Mouse (Mus musculus): Measurements from ENCODE around the gene Tagap. TPM values are rescaled to one million over a fixed set of nuclear protein-coding genes. Genes with fewer than 3 reads are reported as not detected.

Gene Tagap
- 0.51 TPM for polyA plus RNA-seq (2012; fragmentation: generic; extraction: Trizol)
- long read RNA-seq, experiment 1 = 0 reads
- long read RNA-seq, experiment 2 = 0 reads

- Histone ChIP-seq H3ac (ENCODE audit: control insufficient read depth, insufficient read length, low read depth) (no peak within 1 kb of the TSS), H3K36me3 (ENCODE audit: control insufficient read depth, insufficient read depth) (no peaks in the 10 kb centered on the region), H3K27me3 (ENCODE audit: control insufficient read depth, insufficient read depth, insufficient read length) (no peaks in the 10 kb centered on the region), H3K79me2 (ENCODE audit: control insufficient read depth, insufficient read depth) (no peaks in the 10 kb centered on the region), H3K4me3 (ENCODE audit: insufficient read depth, poor library complexity, severe bottlenecking) (no peak within 1 kb of the TSS), H3K79me3 (ENCODE audit: low read depth) (no peaks in the 10 kb centered on the region)
- TF ChIP-seq USF1 (IDR thresholded peaks at IDR 0.05; ENCODE audit: low read depth) (no peak), MYOG (IDR thresholded peaks at IDR 0.05; ENCODE audit: control insufficient read depth, extremely low read depth, insufficient read length) (no peak)
Measured at GRCm38 (mm10) chr17:7925413-7926160, at the start of gene Tagap. TSS of gene Tagap (plus strand) at chr17:7926000.

GRCm38 (mm10) chr17:7876541-7876940 lies 49.3 kb upstream of the Tagap start:
- H3K36me3 ChIP-seq (ENCODE audit: control insufficient read depth, insufficient read depth) = no peaks in the 10 kb centered on the region
- TF ChIP-seq CTCF (IDR thresholded peaks at IDR 0.05; ENCODE audit: control insufficient read depth, insufficient read depth, insufficient read length) (no peak), FOSL1 (IDR thresholded peaks at IDR 0.05; ENCODE audit: insufficient read depth, low read length, poor library complexity, severe bottlenecking) (no peak), MYOG (IDR thresholded peaks at IDR 0.05; ENCODE audit: control insufficient read depth, extremely low read depth, insufficient read length) (no peak), USF1 (IDR thresholded peaks at IDR 0.05; ENCODE audit: low read depth) (no peak), MYOD1 (IDR thresholded peaks at IDR 0.05; ENCODE audit: control insufficient read depth, insufficient read length, low read depth) (no peak), MAX (IDR thresholded peaks at IDR 0.05) (no peak)
- no peaks in the 10 kb centered on the region for H3K79me3 ChIP-seq (ENCODE audit: low read depth)
- H3K79me2 ChIP-seq (ENCODE audit: control insufficient read depth, insufficient read depth) = no peaks in the 10 kb centered on the region
- H3K4me3 ChIP-seq (ENCODE audit: insufficient read depth, poor library complexity, severe bottlenecking) = no peak overlapping the region
- no peak overlapping the region for H3ac ChIP-seq (ENCODE audit: control insufficient read depth, insufficient read length, low read depth)
- H3K27me3 ChIP-seq (ENCODE audit: control insufficient read depth, insufficient read depth, insufficient read length) = no peaks in the 10 kb centered on the region

- TF ChIP-seq USF1 (IDR thresholded peaks at IDR 0.05; ENCODE audit: low read depth) = no peak
- TF ChIP-seq MAX (IDR thresholded peaks at IDR 0.05) = no peak
- TF ChIP-seq FOSL1 (IDR thresholded peaks at IDR 0.05; ENCODE audit: insufficient read depth, low read length, poor library complexity, severe bottlenecking) = no peak
- no peak for TF ChIP-seq CEBPB (IDR thresholded peaks at IDR 0.05; ENCODE audit: low read depth)
- TF ChIP-seq MYOD1 (IDR thresholded peaks at IDR 0.05; ENCODE audit: control insufficient read depth, insufficient read length, low read depth) = no peak
- TF ChIP-seq MYOG (IDR thresholded peaks at IDR 0.05; ENCODE audit: control insufficient read depth, extremely low read depth, insufficient read length) = no peak
- no peak for TF ChIP-seq CTCF (IDR thresholded peaks at IDR 0.05; ENCODE audit: control insufficient read depth, insufficient read depth, insufficient read length)
- Histone ChIP-seq H3K4me3 (ENCODE audit: insufficient read depth, poor library complexity, severe bottlenecking) (no peak overlapping the region), H3K27me3 (ENCODE audit: control insufficient read depth, insufficient read depth, insufficient read length) (no peaks in the 10 kb centered on the region), H3K79me2 (ENCODE audit: control insufficient read depth, insufficient read depth) (no peaks in the 10 kb centered on the region), H3ac (ENCODE audit: control insufficient read depth, insufficient read length, low read depth) (no peak overlapping the region), H3K36me3 (ENCODE audit: control insufficient read depth, insufficient read depth) (no peaks in the 10 kb centered on the region), H3K79me3 (ENCODE audit: low read depth) (no peaks in the 10 kb centered on the region)
Measured at GRCm38 (mm10) chr17:7877191-7877764, 48.5 kb upstream of the Tagap start.

- H3K4me3 ChIP-seq (ENCODE audit: insufficient read depth, poor library complexity, severe bottlenecking) = no peak overlapping the region
- H3ac ChIP-seq (ENCODE audit: control insufficient read depth, insufficient read length, low read depth) = no peak overlapping the region
- TF ChIP-seq MAX (IDR thresholded peaks at IDR 0.05) (no peak), FOSL1 (IDR thresholded peaks at IDR 0.05; ENCODE audit: insufficient read depth, low read length, poor library complexity, severe bottlenecking) (no peak), CEBPB (IDR thresholded peaks at IDR 0.05; ENCODE audit: low read depth) (no peak), MYOG (IDR thresholded peaks at IDR 0.05; ENCODE audit: control insufficient read depth, extremely low read depth, insufficient read length) (no peak)
- no peaks in the 10 kb centered on the region for H3K36me3 ChIP-seq (ENCODE audit: control insufficient read depth, insufficient read depth)
- H3K79me3 ChIP-seq (ENCODE audit: low read depth) = no peaks in the 10 kb centered on the region
- no peaks in the 10 kb centered on the region for H3K27me3 ChIP-seq (ENCODE audit: control insufficient read depth, insufficient read depth, insufficient read length)
- H3K79me2 ChIP-seq (ENCODE audit: control insufficient read depth, insufficient read depth) = no peaks in the 10 kb centered on the region
Measured at GRCm38 (mm10) chr17:7877878-7878277, 47.9 kb upstream of the Tagap start.

GRCm38 (mm10) chr17:7879529-7879928 lies 46.3 kb upstream of the Tagap start:
- Histone ChIP-seq H3K36me3 (ENCODE audit: control insufficient read depth, insufficient read depth) (no peaks in the 10 kb centered on the region), H3K79me2 (ENCODE audit: control insufficient read depth, insufficient read depth) (no peaks in the 10 kb centered on the region), H3K4me3 (ENCODE audit: insufficient read depth, poor library complexity, severe bottlenecking) (no peak overlapping the region), H3K27me3 (ENCODE audit: control insufficient read depth, insufficient read depth, insufficient read length) (no peaks in the 10 kb centered on the region), H3K79me3 (ENCODE audit: low read depth) (no peaks in the 10 kb centered on the region), H3ac (ENCODE audit: control insufficient read depth, insufficient read length, low read depth) (no peak overlapping the region)
- TF ChIP-seq MYOG (IDR thresholded peaks at IDR 0.05; ENCODE audit: control insufficient read depth, extremely low read depth, insufficient read length) (no peak), MAX (IDR thresholded peaks at IDR 0.05) (no peak), CEBPB (IDR thresholded peaks at IDR 0.05; ENCODE audit: low read depth) (no peak), MYOD1 (IDR thresholded peaks at IDR 0.05; ENCODE audit: control insufficient read depth, insufficient read length, low read depth) (no peak), USF1 (IDR thresholded peaks at IDR 0.05; ENCODE audit: low read depth) (no peak), FOSL1 (IDR thresholded peaks at IDR 0.05; ENCODE audit: insufficient read depth, low read length, poor library complexity, severe bottlenecking) (no peak), CTCF (IDR thresholded peaks at IDR 0.05; ENCODE audit: control insufficient read depth, insufficient read depth, insufficient read length) (no peak)

GRCm38 (mm10) chr17:7883126-7883525 lies 42.7 kb upstream of the Tagap start:
- Histone ChIP-seq H3K36me3 (ENCODE audit: control insufficient read depth, insufficient read depth) (no peaks in the 10 kb centered on the region), H3K4me3 (ENCODE audit: insufficient read depth, poor library complexity, severe bottlenecking) (no peak overlapping the region), H3K79me3 (ENCODE audit: low read depth) (no peaks in the 10 kb centered on the region), H3K27me3 (ENCODE audit: control insufficient read depth, insufficient read depth, insufficient read length) (no peaks in the 10 kb centered on the region), H3K79me2 (ENCODE audit: control insufficient read depth, insufficient read depth) (no peaks in the 10 kb centered on the region), H3ac (ENCODE audit: control insufficient read depth, insufficient read length, low read depth) (no peak overlapping the region)
- no peak for TF ChIP-seq MAX (IDR thresholded peaks at IDR 0.05)
- no peak for TF ChIP-seq CEBPB (IDR thresholded peaks at IDR 0.05; ENCODE audit: low read depth)
- no peak for TF ChIP-seq FOSL1 (IDR thresholded peaks at IDR 0.05; ENCODE audit: insufficient read depth, low read length, poor library complexity, severe bottlenecking)
- TF ChIP-seq CTCF (IDR thresholded peaks at IDR 0.05; ENCODE audit: control insufficient read depth, insufficient read depth, insufficient read length) = no peak
- TF ChIP-seq USF1 (IDR thresholded peaks at IDR 0.05; ENCODE audit: low read depth) = no peak

Data from C2C12 (cell line).